Mouse (Mus musculus) layer of hippocampus, postnatal 25 days (tissue): ENCODE measurements around the gene Krt7. TPM values are rescaled to one million over a fixed set of nuclear protein-coding genes. Genes with fewer than 3 reads are reported as not detected.
A peak's percentile ranks its signal among the peaks of the same experiment; 100 is the strongest.

Experiments
- DNase-seq, 2 experiments: peaks; one replicate each; pipeline ENCODE4 v3.0.0; 2022; ENCODE audit warnings: mixed read lengths in 2 of 2, low spot score in 1 of 2; ENCODE audit errors: extremely low spot score in 1 of 2
- total RNA-seq, 2 experiments: library from RNA; stranded (reverse); gene quantifications; 2 replicates each; pipeline ENCODE4 v1.2.3; 2021

The Krt7 gene
- total RNA-seq, 2 experiments from 2014 or later, result not detected

DNA sequence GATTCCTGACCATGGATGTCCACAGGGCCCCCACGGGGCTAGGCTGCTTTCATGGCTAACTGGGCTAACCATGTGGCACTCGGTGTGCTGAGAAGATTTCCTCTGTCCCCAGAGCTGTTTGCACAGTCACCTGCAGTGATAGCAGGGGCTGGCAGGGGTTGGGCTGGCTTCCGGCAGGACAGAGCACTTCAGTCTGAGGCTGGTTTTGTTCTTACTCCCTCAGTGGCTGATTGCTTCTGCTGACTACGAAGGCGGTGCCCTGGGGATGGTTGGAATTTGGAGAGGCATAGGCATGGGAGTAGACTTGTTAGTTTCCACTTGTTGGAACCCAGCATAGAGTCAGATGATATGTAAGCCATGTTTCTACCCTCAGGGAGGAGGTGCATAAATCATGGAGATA is 14.1 kb downstream of the Krt7 start:
- DNase-seq, result no peak

DNA sequence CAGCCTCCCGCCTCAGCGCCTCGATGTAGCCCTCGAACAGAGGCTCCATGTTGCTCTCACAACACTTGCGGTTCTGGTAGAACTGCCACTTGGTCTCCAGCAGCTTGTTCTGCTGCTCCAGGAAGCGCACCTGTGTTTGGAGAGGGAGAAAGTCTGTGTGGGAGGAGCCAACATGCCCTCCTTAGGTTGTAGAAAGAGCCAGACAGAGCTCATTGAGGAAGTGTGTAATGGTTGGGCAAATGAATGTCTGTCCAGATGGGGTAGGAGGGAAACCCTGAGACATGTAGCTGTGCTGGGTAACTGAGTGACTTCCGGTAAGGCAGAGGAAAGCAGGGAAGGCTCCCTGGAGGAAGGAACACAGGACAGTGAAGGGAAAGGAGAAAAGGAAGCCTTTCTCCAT is 25.8 kb downstream of the Krt7 start:
- no peak for DNase-seq

GRCm38 (mm10) chr15:101438555-101438954 is 27.7 kb downstream of the Krt7 start, which contains the start of gene Krt87:
TSS of gene Krt87 (minus strand) at chr15:101438804.
- DNase-seq, result no peak

GRCm38 (mm10) chr15:101440837-101441236 is 30.0 kb downstream of the Krt7 start:
- DNase-seq, result peak in 1 of 2 experiments; percentile 22

- no peak for DNase-seq
These were observed 35.7 kb downstream of the Krt7 start for GRCm38 (mm10) chr15:101446572-101446971.

- DNase-seq, result no peak
These were observed 36.6 kb downstream of the Krt7 start, which contains the start of gene Krt88 for GRCm38 (mm10) chr15:101447444-101447843. TSS of gene Krt88 (plus strand) at chr15:101447744.

GRCm38 (mm10) chr15:101453093-101453736 is 42.4 kb downstream of the Krt7 start:
- peak; percentile 62 to 84 for DNase-seq

DNA sequence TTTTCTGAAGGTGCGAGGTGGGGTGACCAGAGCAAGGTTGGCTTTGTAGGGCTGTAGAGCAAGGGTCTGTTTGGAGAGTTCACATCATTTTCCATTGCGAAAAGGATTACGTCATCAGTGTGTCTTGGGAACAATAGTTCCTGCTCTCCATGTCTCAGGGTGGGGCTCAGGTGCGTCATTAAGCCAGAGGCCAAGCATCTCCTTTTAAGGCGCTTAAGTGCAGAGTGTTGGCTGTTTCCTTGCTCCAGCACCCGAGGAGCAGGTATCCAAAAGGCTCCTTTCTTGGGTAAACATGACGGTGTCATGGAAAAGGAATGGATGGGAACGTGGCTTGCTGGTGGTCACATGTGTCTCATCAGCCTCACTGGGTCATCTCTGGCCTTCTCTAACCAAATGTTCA is 43.9 kb downstream of the Krt7 start:
- DNase-seq, result no peak

- DNase-seq, result no peak
These were observed 44.4 kb downstream of the Krt7 start for GRCm38 (mm10) chr15:101455292-101455691.

DNA sequence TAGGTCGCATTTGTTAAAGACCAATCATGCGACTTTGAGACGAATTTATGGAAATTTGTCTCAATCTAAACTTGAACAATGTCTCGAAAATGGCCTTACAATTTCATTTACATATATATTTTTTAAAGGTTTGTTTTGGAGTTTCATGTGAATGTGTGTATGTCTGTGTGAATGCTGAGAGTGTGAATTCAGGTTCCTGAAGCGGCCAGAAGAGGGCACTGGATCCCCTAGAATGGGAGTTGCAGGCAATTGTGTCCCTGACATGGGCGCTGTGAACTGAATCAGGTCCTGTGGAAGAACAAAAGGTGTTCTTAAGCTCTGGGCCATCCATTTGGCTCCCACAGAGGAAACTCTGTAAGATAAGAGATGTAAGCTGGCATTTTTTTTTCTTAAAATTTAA is 45.0 kb downstream of the Krt7 start:
- DNase-seq, result no peak

DNA sequence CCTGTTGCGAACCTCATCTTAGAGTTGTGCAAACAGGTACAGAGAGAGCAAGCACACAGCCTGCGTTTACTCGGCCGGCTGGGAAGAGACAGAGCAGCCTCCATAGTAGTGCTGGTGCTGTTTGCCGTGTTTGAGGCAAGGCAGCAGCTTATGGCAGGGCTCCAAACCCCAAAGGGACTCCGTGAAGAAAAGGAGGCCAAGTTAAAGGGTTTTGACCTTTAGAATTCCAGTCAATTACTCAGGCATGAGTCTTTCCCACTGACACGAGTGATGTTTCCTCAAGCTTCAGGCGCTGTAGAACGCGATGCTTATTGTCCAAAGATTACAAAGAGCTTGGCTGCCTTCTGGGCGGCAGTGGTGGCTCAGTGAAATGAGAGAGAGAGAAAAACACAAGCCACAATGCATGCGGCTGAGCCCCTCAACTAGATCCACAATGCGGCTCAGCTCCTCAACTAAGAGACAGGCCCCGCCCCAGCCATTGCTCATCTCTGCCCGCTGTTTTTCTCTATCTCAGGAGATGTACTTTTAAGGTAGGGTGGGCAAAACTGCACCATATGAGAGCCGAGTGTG is 47.6 kb downstream of the Krt7 start:
- DNase-seq, result no peak

- no peak for DNase-seq
These were observed 48.4 kb downstream of the Krt7 start for GRCm38 (mm10) chr15:101459283-101459682.

DNA sequence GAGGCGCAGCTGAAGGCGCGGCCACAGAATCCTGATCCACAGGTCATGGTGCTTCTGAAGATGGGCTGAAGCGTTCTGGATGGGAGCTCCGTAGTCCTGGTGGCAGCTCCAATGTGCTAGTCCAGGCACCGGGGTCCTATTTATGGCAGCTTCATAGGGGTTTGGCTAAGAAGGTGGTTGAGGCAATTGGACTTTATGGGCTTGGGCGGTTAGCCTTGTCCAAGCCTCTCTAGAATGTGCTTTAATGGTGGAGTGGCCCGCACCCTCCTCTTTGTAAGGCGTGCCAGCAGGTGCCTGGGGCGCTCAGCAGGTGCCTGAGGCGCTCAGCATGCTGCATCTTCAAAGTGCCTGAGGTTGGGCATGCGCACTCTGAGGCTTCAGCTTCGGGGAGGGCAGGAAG is 52.8 kb downstream of the Krt7 start, which contains the start of gene Krt81:
Krt81 (minus strand) TSS at position 101 of the 400 bp plus-strand sequence.
- DNase-seq, result no peak

GRCm38 (mm10) chr15:101469093-101469492 is 58.2 kb downstream of the Krt7 start:
- DNase-seq, result no peak

- DNase-seq, result no peak
These were observed 62.2 kb downstream of the Krt7 start, which contains the start of gene Krt86 for GRCm38 (mm10) chr15:101472952-101473528. TSS of gene Krt86 (plus strand) at chr15:101473478.

- peak; percentile 48 to 65 for DNase-seq
These were observed 68.3 kb downstream of the Krt7 start for GRCm38 (mm10) chr15:101479007-101479665.

GRCm38 (mm10) chr15:101479666-101480060 is 68.8 kb downstream of the Krt7 start:
- DNase-seq, result no peak
